Mouse (Mus musculus): ENCODE measurements around the gene Hjurp.

The Hjurp gene

DNA sequence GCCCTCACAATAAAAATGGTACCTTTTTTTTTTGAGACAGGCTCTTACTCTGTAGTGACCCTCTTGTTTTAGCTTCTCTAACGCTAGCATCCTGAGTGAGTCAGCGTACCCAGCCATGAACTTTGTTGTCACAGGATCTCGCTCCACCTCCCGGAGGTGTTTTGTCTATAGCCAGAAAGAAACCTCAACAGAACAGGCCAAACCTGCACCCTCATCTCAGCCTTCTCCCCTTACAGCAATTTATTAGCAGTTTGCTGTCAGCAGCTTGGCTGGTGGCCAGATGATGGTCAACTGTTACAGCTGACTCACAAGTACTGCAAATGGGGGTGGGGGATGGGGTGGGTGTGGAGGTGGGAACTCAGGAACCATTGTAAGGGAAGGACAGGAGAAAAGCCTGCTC lies 15.2 kb downstream of the Hjurp start:
- DNase-seq (ENCODE audit: low read depth in 1 of 2, low spot score in 2 of 2) = no peak

DNA sequence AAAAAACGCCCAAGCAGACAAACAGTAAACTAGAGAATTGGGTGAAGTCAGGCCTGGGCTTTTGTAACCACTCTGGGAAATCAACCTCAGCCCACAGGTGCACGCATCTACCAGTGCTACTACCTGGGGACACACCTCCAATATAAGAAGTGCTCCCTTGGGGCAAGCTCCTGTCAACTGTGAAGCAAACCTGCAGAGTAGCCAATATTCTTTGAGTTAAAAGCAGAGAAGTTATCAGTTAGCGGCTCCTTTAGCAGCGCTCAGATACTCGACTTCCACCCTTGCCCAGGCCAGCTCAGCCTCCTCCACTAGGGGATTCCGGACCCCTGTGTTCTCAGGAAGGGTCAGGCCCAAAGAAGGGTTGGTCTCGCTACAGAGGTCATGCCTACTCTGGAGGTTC lies 15.7 kb downstream of the Hjurp start:
- DNase-seq (ENCODE audit: low read depth in 1 of 2, low spot score in 2 of 2) = no peak

DNA sequence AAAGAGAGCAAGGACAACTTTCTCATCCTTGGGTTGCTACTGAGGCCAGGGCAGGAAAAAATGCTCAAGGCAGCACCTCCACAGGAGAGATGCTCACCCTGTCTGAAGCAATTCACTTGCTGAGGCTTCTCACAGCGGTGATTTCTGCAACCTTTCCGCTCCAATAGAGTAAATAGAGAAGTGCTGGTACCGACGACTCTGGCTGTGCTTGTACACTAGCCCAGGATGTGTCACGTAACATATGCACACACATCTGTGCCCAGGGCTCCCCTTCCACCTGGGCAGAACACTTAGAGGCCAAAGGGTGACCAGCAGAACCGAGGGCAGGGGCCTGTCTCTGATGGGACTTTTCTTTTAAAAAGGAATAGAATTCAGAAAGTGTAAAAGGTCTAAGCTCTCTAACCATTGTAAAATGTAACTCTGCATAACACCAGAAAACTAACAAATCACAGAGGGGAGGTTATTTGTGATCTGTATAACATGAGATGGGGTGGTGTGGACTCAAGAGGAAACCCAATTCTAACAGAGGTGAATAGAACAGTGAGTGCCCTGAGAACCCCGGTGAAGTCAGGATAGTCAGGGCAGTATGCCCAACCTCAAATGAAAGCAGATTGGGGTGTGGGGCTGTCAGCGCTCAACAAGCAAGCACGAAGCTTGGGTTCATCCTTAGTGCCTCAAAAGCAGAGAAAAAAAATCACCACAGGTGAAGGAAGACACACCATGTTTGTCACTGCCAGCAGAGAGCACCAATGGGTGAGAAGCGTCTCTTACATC lies 16.6 kb downstream of the Hjurp start:
- DNase-seq (ENCODE audit: low read depth in 1 of 2, low spot score in 2 of 2) = no peak

DNA sequence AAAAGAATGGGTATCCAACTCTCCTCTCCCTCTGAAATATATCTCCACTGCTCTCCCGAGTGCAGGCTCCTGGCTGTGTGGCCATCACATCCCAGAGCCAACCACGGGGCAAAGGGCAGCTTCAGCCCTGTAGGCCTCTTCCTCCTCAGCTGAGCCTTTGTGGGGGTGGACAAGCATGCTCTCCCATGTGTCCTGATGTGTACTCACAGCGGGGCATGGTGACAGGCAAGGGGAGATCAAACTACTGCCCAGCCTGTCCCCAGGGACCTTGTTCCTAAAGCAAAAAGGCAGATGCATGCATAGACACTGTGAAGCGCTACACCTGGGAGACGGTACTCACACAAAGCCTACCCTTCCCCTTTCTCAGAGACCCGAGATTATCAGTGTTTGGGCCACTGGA lies 17.3 kb downstream of the Hjurp start:
- no peak for DNase-seq (ENCODE audit: low read depth in 1 of 2, low spot score in 2 of 2)

DNA sequence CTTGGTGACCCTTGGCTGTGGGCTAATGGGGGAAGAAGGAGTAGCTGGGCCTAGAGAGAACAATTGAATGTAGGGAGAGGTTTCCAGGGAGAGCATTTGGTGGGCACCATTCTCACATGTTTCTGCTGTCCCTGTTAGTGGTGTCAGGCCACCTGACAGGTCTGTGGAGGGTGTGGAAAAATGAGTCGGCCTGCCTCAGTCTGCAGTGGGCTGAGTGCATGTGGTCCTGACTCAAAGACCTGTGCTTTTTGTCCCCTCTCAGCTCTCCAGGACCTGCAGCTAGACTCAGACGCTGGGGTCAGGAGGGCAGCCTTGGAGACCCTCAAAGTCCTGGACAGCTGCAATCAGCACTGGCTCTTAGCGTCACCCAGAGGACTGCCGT lies 17.8 kb downstream of the Hjurp start:
- DNase-seq (ENCODE audit: low read depth in 1 of 2, low spot score in 2 of 2) = no peak

DNA sequence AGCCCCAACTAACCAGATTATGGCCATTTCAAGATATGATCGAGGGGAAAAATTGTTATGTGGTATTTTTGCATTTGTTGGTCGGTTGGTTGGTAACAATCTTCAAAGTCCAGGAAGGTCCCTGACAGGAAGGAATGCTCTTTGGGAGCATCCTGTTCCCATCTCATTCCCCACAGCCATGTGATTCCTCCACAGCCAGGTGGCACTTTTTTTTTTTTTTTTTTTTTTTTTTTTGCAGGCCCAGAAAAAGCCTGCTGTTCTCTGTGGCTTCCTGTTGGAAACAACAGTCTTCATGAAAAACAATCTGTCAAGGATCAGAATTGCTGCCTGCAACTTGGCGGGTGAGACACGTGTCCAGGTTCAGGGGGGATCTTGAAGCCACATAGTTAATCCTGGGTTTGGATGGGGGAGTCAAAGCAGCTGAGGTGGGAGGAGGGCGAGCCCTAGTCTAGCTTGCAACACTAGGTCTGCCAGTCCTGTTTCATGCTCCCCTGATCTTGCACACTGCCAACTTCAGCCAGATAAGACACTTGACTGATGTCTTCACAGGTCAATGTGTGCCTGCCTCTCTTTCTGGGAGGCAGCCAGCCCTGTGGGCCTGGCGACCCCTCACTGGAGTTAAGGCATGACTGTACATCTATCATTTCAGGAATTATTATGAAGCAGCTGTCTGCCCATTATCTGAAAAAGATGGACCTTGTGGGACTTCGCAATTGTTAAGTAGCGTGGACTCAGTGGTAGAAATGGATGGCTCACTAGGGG lies 18.4 kb downstream of the Hjurp start:
- DNase-seq (ENCODE audit: low read depth in 1 of 2, low spot score in 2 of 2) = no peak

DNA sequence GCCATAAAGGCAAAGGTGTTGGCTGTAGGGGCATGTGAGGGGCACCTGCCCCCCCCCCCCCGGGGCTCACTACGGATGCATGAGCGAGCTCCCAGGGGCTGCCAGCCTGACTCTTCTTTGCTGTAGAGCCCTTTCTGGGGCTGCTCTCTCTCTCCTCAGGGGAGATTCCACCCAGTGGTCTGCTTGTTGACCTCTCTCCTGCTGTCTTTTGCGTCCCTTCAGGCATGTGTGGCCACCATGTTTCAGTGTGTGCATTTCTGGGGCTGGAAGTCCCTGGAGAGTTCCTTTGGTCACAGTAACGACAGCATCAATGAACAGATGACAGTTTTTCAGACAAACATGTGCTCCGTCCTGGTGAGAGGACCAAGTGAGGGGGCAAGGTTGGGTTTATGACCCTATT lies 19.1 kb downstream of the Hjurp start:
- DNase-seq (ENCODE audit: low read depth in 1 of 2, low spot score in 2 of 2) = no peak

DNA sequence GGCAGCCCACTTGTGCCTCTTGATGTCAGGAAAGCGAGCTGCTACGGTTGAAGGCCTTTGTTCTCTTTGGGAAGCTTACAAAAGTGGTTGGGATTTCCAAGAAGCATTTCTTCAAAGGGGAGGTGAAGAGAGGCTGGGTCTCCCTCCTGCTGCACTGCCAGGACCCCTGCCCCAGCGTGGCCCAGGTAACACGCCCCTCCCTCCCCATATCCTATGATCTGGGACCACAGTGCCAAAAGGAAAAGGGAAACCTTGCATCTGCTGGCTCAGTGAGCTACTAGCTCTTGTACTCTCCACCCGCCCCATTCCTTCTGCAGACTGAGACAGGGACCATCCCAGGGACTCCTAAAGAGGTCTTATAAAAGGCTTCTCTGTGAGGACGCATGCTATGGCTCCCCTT lies 19.8 kb downstream of the Hjurp start:
- DNase-seq (ENCODE audit: low read depth in 1 of 2, low spot score in 2 of 2) = no peak

DNA sequence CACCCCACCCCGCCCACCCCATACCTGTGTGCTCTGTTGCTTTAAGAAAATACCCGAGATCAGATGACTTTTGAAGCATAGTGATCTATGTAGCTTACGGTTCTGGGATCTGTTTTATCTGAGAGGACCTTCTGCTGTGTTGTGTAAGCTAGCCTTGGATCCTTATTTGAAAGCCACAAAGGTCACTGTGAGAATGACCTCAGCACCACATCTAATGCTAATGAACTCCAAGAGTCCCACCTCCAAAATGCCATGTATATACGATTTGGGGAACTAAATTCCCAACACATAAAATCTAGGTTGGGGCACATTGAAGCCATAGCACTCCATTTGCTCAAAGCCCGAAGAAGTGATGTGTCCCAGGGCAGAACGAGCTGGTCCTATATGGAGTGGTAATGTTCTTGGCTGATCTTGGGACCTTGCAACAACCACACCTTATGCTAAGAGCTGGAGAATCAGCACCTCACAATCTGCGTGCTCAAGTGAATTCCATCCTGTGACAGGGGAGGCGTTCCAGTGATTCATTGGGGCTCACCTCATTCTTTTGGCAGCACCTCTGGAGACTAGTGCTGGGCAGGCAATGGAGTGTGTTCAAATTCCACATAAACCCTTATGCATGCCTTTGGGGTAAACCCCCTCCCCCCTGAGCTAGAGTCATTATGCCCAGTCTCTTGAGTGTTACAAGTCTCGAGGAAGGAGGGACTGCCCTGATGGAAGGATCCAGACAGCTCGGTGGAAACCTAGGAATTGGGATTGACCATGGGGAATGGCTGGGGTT lies 20.4 kb downstream of the Hjurp start:
- DNase-seq (ENCODE audit: low read depth in 1 of 2, low spot score in 2 of 2) = no peak

DNA sequence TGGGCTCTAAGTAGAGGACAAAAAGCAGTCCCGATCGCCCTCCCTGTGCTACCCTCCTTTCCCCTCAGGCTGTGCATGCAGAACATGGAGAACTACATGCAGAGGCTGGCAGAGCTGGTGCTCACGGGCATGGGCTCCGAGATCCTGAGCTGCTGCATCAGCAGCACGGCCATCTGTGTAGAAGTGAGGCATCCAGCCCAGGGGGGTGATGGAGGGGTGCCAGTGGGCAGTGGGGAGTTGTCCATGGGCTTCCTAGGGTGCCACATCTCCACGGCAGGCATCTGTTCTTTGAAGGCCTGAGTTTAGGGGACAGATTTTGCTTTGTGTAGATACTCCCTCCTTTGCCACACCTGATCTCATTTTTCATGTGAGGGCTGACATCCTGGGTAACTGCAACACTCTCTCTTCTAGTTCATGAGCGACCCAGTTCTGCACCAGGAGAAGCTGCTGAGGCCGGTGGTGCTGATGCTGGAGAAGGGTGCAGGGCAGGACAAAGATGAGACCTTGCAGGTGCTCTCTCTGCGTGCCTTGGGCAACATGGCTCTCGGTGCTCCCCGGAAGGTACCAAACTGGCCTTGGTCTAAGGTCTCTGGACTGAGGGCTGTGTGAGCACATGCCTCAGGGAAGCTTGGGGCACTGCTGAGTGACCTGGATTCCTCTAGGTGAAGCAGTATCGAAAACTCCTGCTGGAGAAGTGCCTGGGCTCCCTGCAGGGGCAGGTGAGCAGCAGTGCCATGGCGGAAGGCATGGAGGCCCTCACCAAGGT lies 21.3 kb downstream of the Hjurp start:
- DNase-seq (ENCODE audit: low read depth in 1 of 2, low spot score in 2 of 2) = no peak

DNA sequence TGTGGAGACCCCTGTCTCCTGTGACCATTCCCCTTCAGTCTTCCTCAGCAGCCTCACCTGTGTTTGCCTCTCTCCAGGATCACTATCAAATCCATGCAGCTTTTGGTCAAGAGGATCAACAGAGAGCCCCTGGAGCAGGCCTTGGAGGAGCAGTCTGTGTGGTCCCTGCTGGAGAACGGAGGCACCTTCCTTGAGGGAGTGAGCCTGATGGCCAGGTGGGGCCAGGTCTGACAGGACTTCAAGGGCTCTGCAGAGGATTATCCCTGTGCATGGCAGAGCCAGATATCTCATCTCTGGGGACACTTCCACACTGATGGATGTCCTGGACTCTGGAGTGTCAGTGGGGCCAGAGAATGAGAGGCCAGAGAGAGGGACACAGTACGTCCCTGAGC lies 22.0 kb downstream of the Hjurp start:
- no peak for DNase-seq (ENCODE audit: low read depth in 1 of 2, low spot score in 2 of 2)

DNA sequence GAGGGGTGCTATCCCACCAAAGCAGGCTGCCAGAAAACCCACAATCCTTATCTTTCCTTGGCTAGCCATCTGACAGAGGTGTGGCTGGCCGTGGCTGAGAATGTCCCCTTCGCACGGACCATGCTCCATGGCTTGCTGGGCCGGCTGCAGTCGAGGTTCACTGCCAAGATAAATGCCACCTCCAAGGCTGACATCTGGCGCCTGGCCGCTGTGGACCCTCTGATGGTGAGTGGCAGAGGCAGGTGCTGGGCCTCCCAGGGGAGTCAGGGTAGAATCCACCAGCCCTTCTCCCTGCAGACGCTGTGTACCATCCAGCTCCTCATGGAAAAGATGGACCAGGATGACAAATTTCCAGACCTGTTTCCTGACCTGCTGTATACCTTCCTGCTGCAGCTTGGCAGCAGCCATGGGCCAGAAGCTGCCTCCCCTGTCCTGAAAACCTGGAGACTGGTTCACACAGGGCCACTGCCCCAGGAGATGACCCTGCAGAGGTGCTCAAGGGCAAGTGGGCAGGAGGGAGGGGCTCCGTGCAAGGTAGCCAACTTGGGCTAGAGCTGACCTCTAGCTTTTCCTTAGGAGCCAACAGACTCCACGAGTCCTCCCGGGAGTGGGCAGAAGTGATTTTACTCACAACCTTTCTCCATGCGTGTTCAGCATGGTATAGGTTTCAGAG lies 22.5 kb downstream of the Hjurp start:
- DNase-seq (ENCODE audit: low read depth in 1 of 2, low spot score in 2 of 2) = no peak

DNA sequence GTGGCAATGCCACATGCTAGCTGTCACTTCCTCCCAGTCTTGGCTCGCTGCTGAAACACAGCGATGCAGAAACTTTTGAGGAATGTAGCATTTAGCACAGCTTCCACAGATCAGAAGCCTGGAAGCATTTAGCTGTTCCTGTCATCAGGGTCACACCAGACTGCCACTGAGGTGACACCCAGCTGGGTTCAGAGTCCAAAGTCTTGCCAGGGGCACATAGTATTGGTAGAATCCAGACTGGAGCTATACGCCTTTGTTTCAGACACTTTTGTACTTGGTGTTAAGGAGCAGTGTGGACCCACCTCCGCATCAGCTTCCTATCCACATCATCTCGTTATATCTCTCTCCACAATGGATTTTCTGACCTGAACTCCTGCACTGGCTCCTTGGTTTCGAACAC lies 23.9 kb downstream of the Hjurp start:
- DNase-seq (ENCODE audit: low read depth in 1 of 2, low spot score in 2 of 2) = no peak

DNA sequence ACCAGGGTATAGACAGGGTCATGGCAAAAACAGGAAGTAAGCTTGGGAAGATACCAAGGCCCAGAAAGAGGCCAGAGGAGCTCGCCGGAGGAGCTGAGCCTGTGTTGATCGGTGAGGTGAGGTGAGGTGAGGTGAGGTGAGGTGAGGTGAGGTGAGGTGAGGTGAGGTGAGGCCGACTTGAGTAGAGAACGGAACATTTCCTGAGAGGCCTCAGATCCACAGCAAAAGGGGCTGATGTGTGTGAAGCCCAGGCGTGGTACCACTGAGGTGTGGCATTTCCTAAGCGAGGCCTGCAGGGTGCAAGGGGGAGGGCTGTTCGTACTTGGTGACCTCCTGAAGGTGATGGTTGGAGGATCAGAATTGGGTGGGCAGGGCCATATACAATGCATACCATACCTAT lies 24.3 kb downstream of the Hjurp start:
- DNase-seq (ENCODE audit: low read depth in 1 of 2, low spot score in 2 of 2) = no peak

DNA sequence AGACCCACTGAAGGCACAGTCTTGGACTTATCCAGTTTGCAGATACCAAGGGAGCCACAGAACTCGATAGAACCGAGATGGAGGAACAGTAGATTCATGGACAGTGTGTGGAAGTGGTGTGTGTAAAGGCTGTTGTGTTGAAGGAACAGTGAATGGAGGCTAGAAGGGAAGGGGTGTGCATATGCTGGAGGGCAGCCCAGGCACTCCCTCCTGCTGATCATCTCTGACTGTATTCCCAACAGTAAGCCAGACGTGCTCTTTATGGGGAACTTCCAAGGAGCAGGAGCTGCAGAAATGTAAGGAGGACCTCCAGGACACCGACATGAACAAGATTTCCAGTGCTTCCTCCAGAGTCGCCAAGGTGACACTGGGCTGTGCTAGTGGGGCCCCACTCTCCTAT lies 27.4 kb downstream of the Hjurp start:
- no peak for DNase-seq (ENCODE audit: low read depth in 1 of 2, low spot score in 2 of 2)

DNA sequence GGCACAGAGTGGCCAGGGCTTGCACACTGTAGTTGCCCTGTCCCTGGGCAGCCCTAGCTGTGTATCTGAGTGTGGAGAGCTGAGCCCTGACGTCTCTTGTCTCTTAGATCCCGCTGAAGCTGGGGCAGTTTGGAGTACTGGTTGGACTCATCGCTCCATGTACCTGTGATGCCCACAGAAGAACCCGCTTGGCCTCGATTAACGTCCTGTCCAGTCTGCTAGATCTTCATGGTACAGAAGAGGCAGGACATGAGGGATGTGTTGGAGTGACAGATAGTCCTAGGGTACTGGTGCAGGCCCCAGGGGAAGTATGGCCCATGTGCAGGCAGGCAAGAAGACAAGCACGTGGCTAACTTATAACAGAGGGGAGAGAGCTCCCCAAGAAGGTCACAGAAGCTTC lies 27.8 kb downstream of the Hjurp start:
- no peak for DNase-seq (ENCODE audit: low read depth in 1 of 2, low spot score in 2 of 2)

DNA sequence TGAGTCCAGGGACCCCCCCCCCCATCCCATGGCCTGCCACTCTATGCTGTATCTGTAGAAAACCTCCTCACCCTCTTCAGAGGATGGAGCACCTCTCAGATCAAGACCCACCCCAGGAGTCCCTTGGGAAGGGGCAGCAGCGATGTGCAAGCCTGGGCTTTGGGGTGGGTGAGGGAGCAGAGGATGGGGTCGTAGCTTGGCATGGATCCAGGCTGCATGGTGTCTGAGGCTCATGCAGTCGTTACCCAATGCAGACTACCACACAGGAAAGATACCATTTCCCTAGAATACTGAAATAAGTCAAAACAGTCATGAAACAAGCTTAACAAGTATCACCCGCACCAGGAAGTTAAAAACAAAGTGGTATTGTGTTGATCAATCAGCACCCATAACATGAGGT lies 28.8 kb downstream of the Hjurp start:
- no peak for DNase-seq (ENCODE audit: low read depth in 1 of 2, low spot score in 2 of 2)

DNA sequence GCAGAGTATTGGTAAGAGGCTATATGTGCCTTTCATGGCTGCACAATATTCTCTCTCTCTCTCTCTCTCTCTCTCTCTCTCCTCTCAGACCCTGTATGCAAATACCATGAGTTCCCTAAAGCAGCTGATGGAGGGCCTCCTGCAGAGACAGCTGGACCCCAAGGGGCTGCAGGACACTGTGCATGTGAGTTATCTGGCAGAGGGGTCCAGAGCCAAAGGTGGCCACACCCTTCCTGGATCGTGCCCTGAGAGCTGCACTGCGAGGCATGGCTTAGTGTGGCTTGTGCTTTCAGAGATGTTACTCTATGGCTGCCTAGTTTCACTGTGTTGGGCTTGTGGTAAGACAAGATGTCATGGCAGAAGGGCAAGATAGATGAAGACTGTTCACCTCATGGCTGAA lies 29.8 kb downstream of the Hjurp start:
- no peak for DNase-seq (ENCODE audit: low read depth in 1 of 2, low spot score in 2 of 2)

DNA sequence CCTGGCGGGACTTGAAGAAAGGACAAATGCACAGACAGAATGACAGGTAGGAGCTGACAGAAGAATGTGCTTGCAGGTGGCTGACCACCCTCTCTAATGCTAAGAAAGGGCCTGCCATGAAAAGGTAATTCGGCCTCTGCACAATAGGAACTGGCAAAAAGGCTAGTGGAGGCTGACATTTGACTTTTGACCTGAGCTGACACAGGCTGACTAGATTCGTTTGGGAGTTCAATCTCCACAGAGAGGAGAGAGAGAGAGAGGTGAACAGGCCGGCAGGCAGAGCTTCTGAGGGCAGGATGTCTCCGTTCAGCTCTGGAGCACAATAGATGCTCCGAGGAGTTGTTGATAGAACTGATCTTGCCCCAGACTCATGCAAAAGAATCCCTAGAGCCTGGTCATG lies 31.0 kb downstream of the Hjurp start:
- no peak for DNase-seq (ENCODE audit: low read depth in 1 of 2, low spot score in 2 of 2)

DNA sequence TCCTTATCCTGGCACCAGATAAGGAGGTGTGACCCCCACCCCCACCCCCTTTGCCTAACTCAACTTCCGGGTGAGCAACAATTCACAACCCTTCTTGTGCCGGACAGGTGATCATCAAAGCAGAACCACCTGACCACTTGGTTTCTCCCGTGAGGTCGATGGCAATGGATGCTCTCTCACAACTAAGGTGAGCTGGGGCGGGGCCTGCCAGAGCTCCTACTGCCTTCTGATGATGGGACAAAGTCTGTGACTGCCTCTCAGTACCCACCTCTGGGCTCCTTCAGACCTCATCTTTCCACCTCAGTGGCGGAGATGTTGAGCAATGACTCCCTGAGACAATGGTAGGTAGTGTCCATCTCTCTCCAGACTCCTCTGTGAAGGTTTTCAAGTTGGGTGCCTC lies 31.6 kb downstream of the Hjurp start:
- DNase-seq (ENCODE audit: low read depth in 1 of 2, low spot score in 2 of 2) = no peak

DNA sequence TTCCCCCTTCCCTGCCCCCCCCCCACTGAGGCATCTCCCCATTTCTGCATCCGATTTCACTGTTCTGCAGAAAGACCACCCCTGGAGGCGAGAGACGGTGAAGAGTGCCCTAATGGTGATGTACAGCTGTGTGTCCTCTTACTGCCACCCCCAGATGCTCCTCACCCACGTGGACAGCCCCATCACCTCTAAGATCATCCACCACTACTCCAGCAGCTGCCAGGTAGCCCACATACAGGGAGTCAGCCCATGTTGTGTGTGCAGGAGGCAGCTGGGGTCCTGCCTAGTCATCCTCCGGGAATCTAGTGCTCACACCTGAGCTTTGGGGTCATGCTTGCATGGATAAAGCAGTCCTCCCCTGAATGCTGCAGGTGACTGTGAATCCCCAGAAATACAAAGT lies 33.6 kb downstream of the Hjurp start:
- no peak for DNase-seq (ENCODE audit: low read depth in 1 of 2, low spot score in 2 of 2)

Measured in monocyte, adult 2 months (primary cell).